Mouse (Mus musculus) liver, embryonic 14.5 days (tissue): ENCODE measurements at regions not wholly inside any gene's neighbourhood (a gene's known extent, or its start where the extent isn't known, plus 50 kb on each side); places are given as distances from the start of the nearest gene placed in this dataset.

ENCODE experiments used
- CTCF ChIP-seq: IDR thresholded peaks from 2 replicates; pipeline ENCODE4 v1.5.1; 2016; ENCODE audit warnings: antibody characterized with exemption, low read depth, control low read depth
- EP300 ChIP-seq: IDR thresholded peaks from 2 replicates; pipeline ENCODE4 v1.6.1; 2016; ENCODE audit warnings: antibody characterized with exemption, low read depth

GRCm38 (mm10) chr2:50752408-50752807 lies 396.5 kb downstream of the Rnd3 start:
- TF ChIP-seq EP300 (no peak), CTCF (no peak)
